Mouse (Mus musculus) forebrain, embryonic 12.5 days (tissue): ENCODE data around the gene Osmr. TPM values are rescaled to one million over a fixed set of nuclear protein-coding genes. Genes with fewer than 3 reads are reported as not detected.

Experiments used
- ATAC-seq: fragments of 200-750 bp; cut with Nextera tagmentation; 2 replicates; pipeline ENCODE4 v1.8.0; 2017; ENCODE audit warnings: moderate TSS enrichment; ENCODE audit not compliant: low FRiP score
- H3K27ac ChIP-seq: fragments of 300-500 bp; sonication (generic); 2 replicates; pipeline ENCODE4 v1.5.1; 2016; ENCODE audit warnings: mild to moderate bottlenecking
- H3K27me3 ChIP-seq: fragments of 300-500 bp; sonication (generic); 2 replicates; pipeline ENCODE4 v1.6.1; 2016; ENCODE audit warnings: mild to moderate bottlenecking
- H3K36me3 ChIP-seq: fragments of 300-500 bp; sonication (generic); replicated peaks from 2 replicates; pipeline ENCODE4 v1.6.1; 2016; ENCODE audit warnings: mild to moderate bottlenecking
- H3K4me1 ChIP-seq: fragments of 300-500 bp; sonication (generic); 2 replicates; pipeline ENCODE4 v1.6.1; 2016
- H3K4me2 ChIP-seq: fragments of 300-500 bp; sonication (generic); 2 replicates; pipeline ENCODE4 v1.6.1; 2016; ENCODE audit warnings: mild to moderate bottlenecking, moderate library complexity
- H3K4me3 ChIP-seq: fragments of 300-500 bp; sonication (generic); replicated peaks from 2 replicates; pipeline ENCODE4 v1.5.1; 2016; ENCODE audit warnings: mild to moderate bottlenecking
- H3K9ac ChIP-seq: fragments of 300-500 bp; sonication (generic); 2 replicates; pipeline ENCODE4 v1.6.1; 2016; ENCODE audit warnings: mild to moderate bottlenecking
- H3K9me3 ChIP-seq: fragments of 300-500 bp; sonication (generic); 2 replicates; pipeline ENCODE4 v1.6.1; 2016
- WGBS: fragments of 180-500 bp; shearing (Covaris S2); methylation state at CpG from one replicate; pipeline ENCODE4 v1.1.7; 2016; 5-methylcytosine and 5-hydroxymethylcytosine counted together
- polyA plus RNA-seq: library from polyadenylated mRNA; unstranded; fragments of >200 nt; fragmentation: Nextera tagmentation; extraction: Ambion mirVana; gene quantifications from 2 replicates; pipeline ENCODE4 v1.2.1, GENCODE M21; 2016

The Osmr gene
- polyA plus RNA-seq, 1 experiment from 2014 or later = 0.50 TPM

DNA sequence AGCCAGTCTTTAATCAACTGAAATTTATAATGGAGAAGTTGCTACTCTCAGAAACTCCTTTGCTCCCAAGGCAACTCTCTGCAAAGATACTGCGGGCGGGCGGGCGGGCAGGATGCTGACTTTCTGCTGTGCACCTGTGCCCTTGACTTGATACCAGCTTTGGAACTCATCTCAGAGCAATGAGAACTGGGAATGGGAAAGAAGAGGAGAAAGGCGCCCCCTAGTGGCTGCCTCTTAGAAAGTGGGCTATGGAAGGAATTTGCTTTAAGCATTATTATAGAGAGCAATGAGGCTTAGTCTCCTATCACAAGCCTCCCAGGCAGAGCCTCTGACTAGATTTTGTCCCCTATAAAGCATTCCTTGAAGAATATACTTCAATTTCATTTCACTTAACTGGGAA, 9.0 kb upstream of the Osmr start:
- Histone ChIP-seq H3K27me3 (no peaks in the 10 kb centered on the region), H3K4me3 (no peak overlapping the region), H3K9ac (no peak overlapping the region), H3K27ac (no peak overlapping the region), H3K36me3 (no peaks in the 10 kb centered on the region), H3K4me1 (no peaks in the 10 kb centered on the region), H3K4me2 (no peak overlapping the region), H3K9me3 (no peaks in the 10 kb centered on the region)
- no peak for ATAC-seq
- 44% methylated on average over 5 of the region's 5 CpGs for WGBS

DNA sequence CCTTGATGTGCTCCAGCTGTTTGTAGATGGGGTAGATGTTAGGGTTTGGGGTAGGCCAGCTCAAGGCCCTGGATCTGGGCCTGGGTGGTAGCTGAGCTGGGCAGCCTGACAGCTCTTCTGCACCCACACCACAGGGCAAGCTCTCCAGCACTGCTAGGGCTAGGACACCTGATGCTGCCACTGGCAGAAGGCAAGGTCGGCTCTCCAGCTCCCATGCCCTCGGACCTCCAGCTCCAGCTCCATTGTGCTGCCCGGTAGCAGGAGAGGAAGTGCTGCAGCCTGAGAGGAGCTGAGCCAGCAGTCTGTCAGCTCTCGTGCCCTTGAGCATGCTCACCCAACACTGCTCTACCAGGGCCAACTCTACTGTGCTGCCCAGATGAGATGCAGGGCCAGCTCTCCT, 8.3 kb upstream of the Osmr start:
- H3K36me3 ChIP-seq = no peaks in the 10 kb centered on the region
- H3K4me3 ChIP-seq = no peak overlapping the region
- no peaks in the 10 kb centered on the region for H3K9me3 ChIP-seq
- no peaks in the 10 kb centered on the region for H3K27me3 ChIP-seq
- no peak overlapping the region for H3K27ac ChIP-seq
- no peak overlapping the region for H3K4me2 ChIP-seq
- no peak for ATAC-seq
- no peaks in the 10 kb centered on the region for H3K4me1 ChIP-seq
- no peak overlapping the region for H3K9ac ChIP-seq
- 83% methylated on average over 4 of the region's 4 CpGs for WGBS

DNA sequence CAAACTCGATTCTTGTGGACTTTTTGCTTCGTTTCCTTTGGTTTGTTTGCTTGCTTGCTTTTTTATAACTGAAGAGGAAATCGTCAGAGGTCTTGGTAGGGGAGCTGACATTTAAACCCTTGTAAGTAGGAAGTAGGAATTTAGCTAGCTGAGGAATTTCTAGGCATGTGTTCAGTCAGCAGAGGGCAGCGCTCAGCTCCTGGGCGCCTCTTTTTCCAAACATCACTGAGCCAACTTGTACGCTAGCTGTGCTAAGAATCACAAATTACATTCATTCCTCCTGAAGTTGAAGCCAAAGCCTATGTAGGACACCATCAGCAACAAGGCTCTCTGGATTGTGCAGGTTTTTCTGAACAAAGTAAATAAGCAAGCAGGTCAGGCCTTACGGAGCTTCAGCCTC, 7.4 kb upstream of the Osmr start:
- 51% methylated on average over 7 of the region's 7 CpGs for WGBS
- Histone ChIP-seq H3K4me3 (no peak overlapping the region), H3K9me3 (no peaks in the 10 kb centered on the region), H3K36me3 (no peaks in the 10 kb centered on the region), H3K4me1 (no peaks in the 10 kb centered on the region), H3K27me3 (0 out of 2 replicates have a peak, but pooled peaks cover under 1% of the 10 kb centered on the region), H3K27ac (no peak overlapping the region), H3K4me2 (no peak overlapping the region), H3K9ac (no peak overlapping the region)
- ATAC-seq = no peak

DNA sequence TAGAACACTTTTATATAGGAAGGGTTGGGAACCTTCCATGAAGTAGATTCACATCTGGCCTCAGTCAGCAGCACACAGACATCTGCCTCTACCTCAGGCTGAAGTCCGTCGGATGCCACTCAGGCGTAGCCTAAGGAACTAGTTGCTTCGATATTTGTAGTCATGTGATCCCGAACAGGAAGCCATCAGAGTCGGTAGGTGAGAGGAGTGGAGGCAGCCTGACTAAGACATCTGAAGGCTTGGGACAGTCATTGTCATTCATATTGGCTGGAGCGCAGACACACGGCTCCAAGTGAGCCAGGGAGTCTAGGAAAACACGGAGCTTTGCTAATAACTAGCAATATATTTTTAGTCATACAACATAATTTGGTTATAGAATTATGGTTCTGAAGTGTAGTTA, 6.4 kb upstream of the Osmr start:
- Histone ChIP-seq H3K9ac (no peak overlapping the region), H3K4me3 (no peak overlapping the region), H3K9me3 (no peaks in the 10 kb centered on the region), H3K4me2 (no peak overlapping the region), H3K36me3 (no peaks in the 10 kb centered on the region), H3K27ac (no peak overlapping the region), H3K4me1 (no peaks in the 10 kb centered on the region), H3K27me3 (peaks cover 10% of the 10 kb centered on the region)
- WGBS = 89% methylated on average over 9 of the region's 9 CpGs
- no peak for ATAC-seq

DNA sequence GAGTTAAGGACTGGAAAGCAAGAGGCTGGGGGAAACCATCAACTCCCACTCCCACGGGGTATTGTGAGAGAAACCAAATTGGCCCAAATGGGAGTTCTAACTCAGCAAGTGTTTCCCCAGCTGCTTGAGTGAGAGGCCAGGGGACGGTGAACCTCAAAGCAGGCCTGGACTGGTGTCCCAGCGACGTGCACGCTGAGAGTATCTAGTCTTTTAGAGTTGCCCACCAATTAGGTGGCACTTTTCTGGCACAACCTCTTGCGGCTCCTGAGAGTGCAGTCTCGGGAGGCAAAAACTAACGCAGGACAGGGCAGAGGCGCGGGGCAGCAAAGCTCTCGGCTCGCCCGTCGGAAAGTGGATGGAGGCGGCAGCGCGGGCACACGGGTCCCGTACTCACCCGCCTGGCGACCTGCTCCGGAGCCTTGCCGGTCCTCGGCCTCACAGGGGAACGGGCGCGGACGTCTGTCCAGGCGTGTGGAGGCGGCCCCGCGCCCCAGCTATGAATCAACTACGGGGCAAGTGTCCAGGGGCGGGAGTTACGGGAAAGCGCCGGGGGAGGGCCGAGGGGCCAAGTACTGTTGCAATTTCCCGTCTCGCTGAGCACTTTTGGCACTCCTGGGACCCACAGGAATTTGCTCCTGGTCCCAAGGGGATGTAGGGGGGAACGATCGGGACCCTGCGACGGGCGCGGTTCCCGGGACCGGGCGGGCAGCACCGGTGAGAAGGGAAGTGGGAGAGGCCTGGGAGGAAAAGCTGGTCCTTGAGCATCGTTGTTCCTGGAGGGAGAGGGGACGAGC, 765 bp downstream of the Osmr start:
- WGBS = 1% methylated on average over 52 of the region's 52 CpGs
- H3K4me1 ChIP-seq = peaks cover 14% of the 10 kb centered on the region
- H3K27ac ChIP-seq = no peak overlapping the region
- peaks cover 74% of the 10 kb centered on the region for H3K27me3 ChIP-seq
- peak overlapping the region; percentile 69 for H3K4me2 ChIP-seq
- H3K9ac ChIP-seq = 0 out of 2 replicates have a peak overlapping the region, but pooled peaks have one; percentile 18
- peak overlapping the region; percentile 40 for H3K4me3 ChIP-seq
- no peaks in the 10 kb centered on the region for H3K9me3 ChIP-seq
- peak; percentile 11; the same call in 1 of the 2 replicates for ATAC-seq
- H3K36me3 ChIP-seq = no peaks in the 10 kb centered on the region

DNA sequence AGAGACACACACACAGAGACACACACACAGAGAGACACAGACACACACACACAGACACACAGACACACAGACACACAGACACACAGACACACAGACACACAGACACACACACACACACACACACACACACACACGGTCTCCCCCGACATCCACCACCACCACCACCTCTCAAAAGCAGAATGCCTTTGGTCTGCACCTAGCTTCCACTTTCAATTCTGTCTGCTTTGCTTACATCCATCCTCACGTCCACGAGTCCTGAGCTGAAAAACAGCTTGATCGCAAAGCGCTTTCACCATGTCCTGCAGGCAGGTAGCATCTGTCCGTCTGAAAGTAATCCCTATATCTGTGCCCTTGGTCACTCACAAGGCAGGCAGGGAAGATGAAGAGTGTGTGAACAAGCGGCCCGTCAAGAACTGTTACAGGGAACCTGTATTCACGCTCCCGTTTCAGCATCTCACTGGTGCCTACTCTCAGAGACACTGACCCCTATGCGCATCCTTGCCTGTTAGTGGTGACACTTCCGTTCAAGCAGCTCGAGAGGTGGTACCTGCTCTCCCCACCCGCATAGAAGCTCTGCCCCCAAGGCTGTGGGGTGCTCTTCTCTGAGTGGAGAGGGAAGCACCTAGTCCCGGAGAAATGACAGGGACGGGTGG, 1.5 kb downstream of the Osmr start:
- no peak overlapping the region for H3K9ac ChIP-seq
- no peak overlapping the region for H3K4me3 ChIP-seq
- peak overlapping the region; percentile 69 for H3K4me2 ChIP-seq
- ATAC-seq = no peak
- H3K36me3 ChIP-seq = no peaks in the 10 kb centered on the region
- 29% methylated on average over 17 of the region's 17 CpGs for WGBS
- no peaks in the 10 kb centered on the region for H3K9me3 ChIP-seq
- H3K27me3 ChIP-seq = peaks cover 80% of the 10 kb centered on the region
- peaks cover 14% of the 10 kb centered on the region for H3K4me1 ChIP-seq
- H3K27ac ChIP-seq = no peak overlapping the region

DNA sequence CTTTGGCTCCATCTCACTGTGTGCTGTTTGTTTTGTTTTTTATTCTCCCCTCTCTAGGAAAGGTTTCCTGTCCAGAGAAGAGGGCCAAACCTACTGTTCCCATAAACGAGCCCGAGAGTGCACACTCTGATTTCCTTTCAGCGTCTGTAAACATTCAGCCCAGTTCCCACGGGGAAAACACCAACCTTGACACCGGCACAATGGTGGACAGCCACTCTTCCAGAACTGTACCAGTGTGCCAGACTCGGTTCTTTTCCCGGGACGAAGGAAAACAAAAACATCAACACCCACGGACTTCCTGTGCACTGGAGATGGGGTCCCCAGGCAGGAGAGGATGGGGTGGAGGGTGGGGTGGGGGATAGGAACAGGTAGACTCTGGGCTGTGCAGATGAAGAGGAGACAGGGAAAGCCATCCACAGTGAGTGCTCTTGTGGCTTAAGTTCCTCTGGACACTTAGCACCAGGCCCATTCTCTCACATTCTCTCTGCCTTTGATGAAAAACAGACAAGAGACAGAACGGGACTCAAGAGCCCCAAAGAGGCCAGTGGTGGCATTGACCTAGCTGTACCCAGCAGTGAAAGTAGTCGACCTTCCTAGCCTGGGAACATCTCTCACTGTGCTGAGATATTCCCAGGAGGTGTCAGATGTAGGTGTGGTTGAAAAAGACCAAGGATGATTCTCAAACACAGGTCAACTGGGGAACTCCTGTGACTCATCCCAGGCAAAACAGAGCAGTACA, 3.0 kb downstream of the Osmr start:
- H3K27me3 ChIP-seq = peaks cover 80% of the 10 kb centered on the region
- 70% methylated on average over 11 of the region's 11 CpGs for WGBS

DNA sequence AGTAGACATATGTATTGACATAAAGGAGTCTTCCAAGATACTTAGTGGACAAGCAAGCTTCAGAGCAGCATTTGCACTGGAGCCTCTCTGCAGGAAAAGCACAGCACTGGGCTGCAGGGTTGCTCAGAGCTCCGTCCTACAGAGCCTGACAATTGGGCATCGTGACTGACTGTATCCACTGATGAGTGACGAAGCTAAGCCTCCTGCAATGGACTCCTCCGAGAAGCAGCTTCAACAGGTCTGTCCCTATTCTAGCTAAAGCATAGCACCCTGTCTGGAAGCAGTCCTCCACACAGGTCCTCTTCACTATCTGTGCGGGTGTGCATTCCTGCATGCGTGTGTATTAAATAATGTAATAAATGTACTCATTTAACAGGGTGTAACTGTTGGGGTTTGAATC, 7.9 kb downstream of the Osmr start:
- 17% methylated on average over 6 of the region's 6 CpGs for WGBS
- no peak overlapping the region for H3K27ac ChIP-seq
- H3K27me3 ChIP-seq = peaks cover 61% of the 10 kb centered on the region
- H3K36me3 ChIP-seq = no peaks in the 10 kb centered on the region
- H3K4me2 ChIP-seq = no peak overlapping the region
- H3K9ac ChIP-seq = no peak overlapping the region
- H3K4me3 ChIP-seq = no peak overlapping the region
- 0 out of 2 replicates have a peak, but pooled peaks cover 2% of the 10 kb centered on the region for H3K4me1 ChIP-seq
- H3K9me3 ChIP-seq = no peaks in the 10 kb centered on the region
- no peak for ATAC-seq

More for the DNA sequence above, 3.0 kb downstream of the Osmr start:
- H3K27ac ChIP-seq = no peak overlapping the region
- no peak for ATAC-seq
- H3K36me3 ChIP-seq = no peaks in the 10 kb centered on the region
- no peak overlapping the region for H3K9ac ChIP-seq
- no peaks in the 10 kb centered on the region for H3K9me3 ChIP-seq
- peaks cover 15% of the 10 kb centered on the region for H3K4me1 ChIP-seq
- H3K4me3 ChIP-seq = no peak overlapping the region
- no peak overlapping the region for H3K4me2 ChIP-seq

DNA sequence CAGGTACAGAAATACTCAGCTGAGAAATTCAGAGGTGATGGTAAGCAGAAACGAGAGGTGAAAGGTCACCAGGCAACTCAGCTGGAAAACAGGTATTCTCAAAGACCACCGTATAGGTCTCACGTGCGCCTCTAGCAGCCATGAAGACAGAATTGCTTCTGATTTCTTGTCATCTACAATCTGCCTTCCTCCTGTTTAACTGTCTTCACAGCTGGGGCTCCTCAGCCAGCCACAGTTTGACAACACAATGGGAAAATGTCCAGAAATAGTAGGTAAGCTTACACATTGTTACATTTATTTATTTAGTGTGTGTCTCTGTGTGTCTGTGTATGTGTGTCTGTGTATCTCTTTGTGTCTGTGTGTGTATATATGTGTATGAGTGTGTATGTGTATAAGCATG, 12.6 kb downstream of the Osmr start:
- H3K4me2 ChIP-seq = no peak overlapping the region
- 79% methylated on average over 4 of the region's 4 CpGs for WGBS
- H3K4me3 ChIP-seq = no peak overlapping the region
- no peaks in the 10 kb centered on the region for H3K9me3 ChIP-seq
- no peak overlapping the region for H3K27ac ChIP-seq
- H3K36me3 ChIP-seq = no peaks in the 10 kb centered on the region
- ATAC-seq = no peak
- H3K4me1 ChIP-seq = 0 out of 2 replicates have a peak, but pooled peaks cover 2% of the 10 kb centered on the region
- no peak overlapping the region for H3K9ac ChIP-seq
- peaks cover 28% of the 10 kb centered on the region for H3K27me3 ChIP-seq

DNA sequence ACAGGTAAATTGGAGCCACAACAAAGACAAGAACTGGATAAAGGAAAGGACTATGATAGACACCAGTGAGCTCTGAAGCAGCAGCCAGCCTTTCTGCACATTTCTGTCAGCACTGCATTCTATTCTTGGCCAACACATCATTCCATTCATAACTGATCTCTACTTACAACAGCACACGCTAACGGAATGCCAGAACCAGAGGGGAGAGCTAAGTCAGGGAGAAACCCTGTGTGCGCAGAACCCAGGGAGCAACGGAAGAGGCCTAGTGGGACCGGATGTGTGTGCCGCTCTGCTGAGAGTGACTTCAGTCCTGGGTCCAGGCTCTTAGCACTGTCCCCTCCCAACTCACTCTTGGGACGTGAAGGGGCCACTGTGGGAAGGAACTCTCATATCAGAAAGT, 13.2 kb downstream of the Osmr start:
- no peak for ATAC-seq
- H3K4me2 ChIP-seq = no peak overlapping the region
- H3K4me1 ChIP-seq = 0 out of 2 replicates have a peak, but pooled peaks cover under 1% of the 10 kb centered on the region
- H3K27ac ChIP-seq = no peak overlapping the region
- H3K9ac ChIP-seq = no peak overlapping the region
- H3K36me3 ChIP-seq = no peaks in the 10 kb centered on the region
- H3K4me3 ChIP-seq = no peak overlapping the region
- H3K9me3 ChIP-seq = no peaks in the 10 kb centered on the region
- WGBS = 90% methylated on average over 7 of the region's 7 CpGs
- peaks cover 28% of the 10 kb centered on the region for H3K27me3 ChIP-seq

DNA sequence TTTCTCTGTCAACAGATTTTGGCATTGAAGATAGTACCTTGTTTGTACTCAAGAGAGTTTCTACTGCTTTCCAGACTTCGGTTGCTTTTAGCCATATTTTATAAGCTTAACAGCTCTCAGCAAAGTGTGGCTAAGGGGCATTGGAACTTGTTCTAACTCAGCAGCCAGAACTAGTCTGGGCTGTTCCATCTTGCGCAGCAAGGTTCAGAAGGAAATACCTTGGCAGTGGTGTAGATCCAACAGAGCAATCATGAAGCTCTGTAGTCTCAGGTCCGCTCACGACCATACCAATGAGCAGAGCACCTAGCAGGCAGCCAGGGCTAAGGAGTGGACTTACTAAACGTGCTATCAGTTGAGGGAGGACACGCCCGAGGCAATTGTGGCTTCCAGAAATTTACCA, 15.0 kb downstream of the Osmr start:
- Histone ChIP-seq H3K36me3 (no peaks in the 10 kb centered on the region), H3K4me1 (no peaks in the 10 kb centered on the region), H3K4me2 (no peak overlapping the region), H3K27me3 (peaks cover 22% of the 10 kb centered on the region), H3K9ac (no peak overlapping the region), H3K9me3 (no peaks in the 10 kb centered on the region), H3K4me3 (no peak overlapping the region), H3K27ac (no peak overlapping the region)
- ATAC-seq = no peak
- WGBS = 88% methylated on average over 7 of the region's 7 CpGs

DNA sequence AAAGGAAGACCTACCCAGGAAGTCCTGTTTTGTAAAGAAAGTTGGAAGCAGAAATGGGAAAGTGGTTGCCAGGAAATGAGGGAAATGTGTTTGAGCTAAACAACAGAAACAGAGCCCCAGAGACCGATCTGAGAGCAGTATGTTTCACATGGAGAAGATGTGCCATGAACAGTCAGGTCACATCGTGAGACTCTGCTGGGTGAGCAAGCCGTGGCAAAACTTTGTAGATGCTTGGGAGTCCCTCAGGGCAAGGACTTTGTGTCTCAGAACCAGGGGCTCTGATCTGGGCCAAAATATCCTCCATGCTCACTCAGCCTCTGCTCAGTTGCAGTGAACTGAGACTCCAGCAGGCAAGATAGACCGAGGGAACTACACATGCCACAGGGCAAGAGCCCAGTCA, 15.9 kb downstream of the Osmr start:
- WGBS = 86% methylated on average over 4 of the region's 4 CpGs
- Histone ChIP-seq H3K27ac (no peak overlapping the region), H3K4me3 (no peak overlapping the region)

More for the DNA sequence above, 15.9 kb downstream of the Osmr start:
- no peak overlapping the region for H3K4me2 ChIP-seq
- no peaks in the 10 kb centered on the region for H3K9me3 ChIP-seq
- no peak overlapping the region for H3K9ac ChIP-seq
- no peaks in the 10 kb centered on the region for H3K36me3 ChIP-seq
- no peak for ATAC-seq
- H3K27me3 ChIP-seq = peaks cover 15% of the 10 kb centered on the region
- no peaks in the 10 kb centered on the region for H3K4me1 ChIP-seq
